Mouse (Mus musculus) gonadal fat pad, adult 2 months (tissue): ENCODE measurements around the gene Fbxo31. TPM values are rescaled to one million over a fixed set of nuclear protein-coding genes. Genes with fewer than 3 reads are reported as not detected.
"Not testable (repeated sequence)": the region's sequence is repeated elsewhere in the genome, so short reads cannot be mapped to it uniquely, and the experiment has no call there.

Experiments
- DNase-seq: peaks from one replicate; pipeline ENCODE4 v3.0.0-alpha.2; 2012; ENCODE audit warnings: low read depth
- polyA plus RNA-seq: library from polyadenylated mRNA; depleted of rRNA; stranded (reverse); fragments of >200 nt; gene quantifications from 2 replicates; pipeline ENCODE4 v1.2.3, GENCODE M21; 2012; rRNA removed

Gene Fbxo31
- polyA plus RNA-seq, result 26.5 and 37.6 TPM in 2 replicates

DNA sequence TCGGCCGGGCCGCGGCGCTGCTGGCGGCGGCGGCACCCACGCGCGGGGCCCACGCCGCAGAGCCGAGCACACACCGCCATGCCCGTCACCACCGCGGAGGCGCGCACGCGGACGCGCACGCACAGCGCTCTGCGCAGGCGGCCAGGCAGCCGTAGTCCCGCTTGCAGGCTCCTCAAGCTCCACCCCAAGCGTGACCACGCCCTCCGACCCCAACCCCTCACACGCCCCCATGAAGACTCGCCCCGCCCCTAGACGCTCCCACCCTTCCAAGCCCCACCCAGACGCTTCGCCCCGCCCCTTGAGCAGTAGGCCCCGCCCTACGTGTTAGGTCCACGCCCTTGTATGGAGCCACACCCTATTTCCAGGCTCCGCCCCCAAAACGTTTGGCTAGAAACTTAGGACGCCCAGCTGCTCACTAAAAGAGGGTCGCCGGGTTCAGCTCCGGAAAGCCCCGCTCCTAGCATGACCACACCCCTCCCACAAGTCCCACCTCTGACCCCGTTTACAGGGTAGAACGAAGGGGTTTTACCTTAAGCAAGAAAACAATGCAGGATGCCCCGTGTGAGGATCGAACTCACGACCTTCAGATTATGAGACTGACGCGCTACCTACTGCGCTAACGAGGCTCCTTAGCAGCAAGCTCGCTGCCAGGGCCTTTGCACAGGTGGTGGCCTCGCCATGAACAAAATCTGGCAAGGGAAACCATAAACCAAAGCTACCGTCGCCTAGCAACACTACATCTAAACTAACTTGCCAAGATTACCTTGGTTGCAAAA, at the start of gene Fbxo31:
Gene Fbxo31, minus strand, starts transcription at position 131 of the 776 bp plus-strand sequence.
- DNase-seq, result no peak

DNA sequence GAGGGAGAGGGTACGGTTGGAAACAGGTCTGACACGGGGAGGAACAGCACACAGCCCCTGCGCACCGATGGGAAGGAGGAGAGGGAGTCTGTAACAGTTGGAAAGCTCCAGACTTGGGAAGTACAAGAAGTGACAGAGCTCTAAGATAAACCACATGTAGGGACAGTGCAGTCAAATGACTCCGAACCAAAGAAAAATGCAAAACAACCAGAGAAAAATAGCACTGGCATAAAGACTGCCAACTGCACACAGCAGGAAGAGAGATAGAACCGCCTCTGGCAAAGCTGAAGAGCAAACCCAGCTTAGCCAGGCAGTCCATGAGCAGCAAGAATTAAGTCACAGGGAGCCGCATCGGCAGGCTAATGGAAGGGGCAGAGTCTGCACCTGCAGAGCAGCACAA, 44.4 kb upstream of the Fbxo31 start:
- no peak for DNase-seq

- DNase-seq, result no peak
Measured at GRCm38 (mm10) chr8:121621879-121622278, 43.3 kb upstream of the Fbxo31 start.

GRCm38 (mm10) chr8:121620801-121621516, 42.4 kb upstream of the Fbxo31 start:
- no peak for DNase-seq

GRCm38 (mm10) chr8:121619401-121619995, 40.9 kb upstream of the Fbxo31 start:
- no peak for DNase-seq

GRCm38 (mm10) chr8:121613419-121613818, 34.8 kb upstream of the Fbxo31 start:
- no peak for DNase-seq

DNA sequence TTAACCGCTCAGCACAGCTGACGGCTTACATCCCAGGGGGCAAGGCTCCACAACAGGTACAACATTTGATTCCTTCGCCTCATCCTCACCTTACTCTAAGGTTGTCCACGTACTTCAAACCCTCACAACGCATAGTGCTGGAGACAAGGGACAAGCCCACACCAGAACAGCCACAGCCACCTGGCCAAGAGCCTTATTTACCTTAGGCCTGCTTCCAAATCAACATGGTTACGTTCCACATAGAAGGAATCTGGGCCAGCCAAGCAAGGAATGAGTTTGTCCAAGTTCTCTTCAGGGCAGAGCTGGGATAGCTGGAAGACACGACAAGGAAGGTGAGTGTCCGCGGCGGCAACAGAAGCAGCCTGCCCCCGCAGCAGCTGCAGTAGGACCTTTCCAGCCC, 31.3 kb upstream of the Fbxo31 start:
- no peak for DNase-seq

- no peak for DNase-seq
Measured at GRCm38 (mm10) chr8:121609251-121609650, 30.6 kb upstream of the Fbxo31 start.

DNA sequence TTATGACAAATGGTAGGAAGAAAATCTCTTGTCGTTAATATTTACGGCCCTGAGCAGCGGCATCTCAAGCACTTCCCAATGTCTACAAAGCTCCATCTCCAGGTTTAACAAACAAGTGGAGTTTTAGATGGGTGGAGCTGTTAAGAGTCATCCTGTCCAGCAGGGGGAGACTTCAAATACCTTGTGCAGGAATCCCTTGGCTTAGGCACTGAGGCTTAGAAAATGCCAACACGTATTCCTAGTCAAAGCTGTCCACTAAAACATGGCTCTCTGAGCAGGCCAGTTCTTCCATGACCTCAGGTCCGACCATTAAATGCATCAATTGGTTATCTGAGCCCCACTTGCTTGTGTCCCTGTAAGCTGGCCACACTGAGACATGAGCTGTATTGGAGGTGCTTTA, 29.1 kb upstream of the Fbxo31 start:
- no peak for DNase-seq

GRCm38 (mm10) chr8:121603801-121604200, 25.2 kb upstream of the Fbxo31 start:
- no peak for DNase-seq

- no peak for DNase-seq
Measured at GRCm38 (mm10) chr8:121602860-121603259, 24.3 kb upstream of the Fbxo31 start.

DNA sequence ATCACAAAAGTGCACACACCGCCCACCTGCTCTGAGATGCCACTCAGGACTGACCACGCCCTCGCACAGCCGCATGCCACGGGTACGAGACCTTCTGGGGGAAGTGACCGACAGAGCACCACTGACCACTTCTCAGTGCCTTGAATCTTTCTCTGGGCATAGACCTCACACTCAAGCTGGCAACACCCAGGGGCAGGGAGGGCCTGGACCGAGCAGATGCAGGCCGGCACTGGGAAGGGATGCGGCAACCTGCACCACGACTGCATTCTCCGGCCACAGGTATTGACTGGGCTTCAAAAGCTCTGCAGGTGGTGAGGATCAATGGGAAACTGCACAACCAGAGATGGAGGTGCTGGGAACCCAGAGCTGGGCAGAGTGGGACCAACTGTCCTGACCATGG, 23.8 kb upstream of the Fbxo31 start:
- no peak for DNase-seq

DNA sequence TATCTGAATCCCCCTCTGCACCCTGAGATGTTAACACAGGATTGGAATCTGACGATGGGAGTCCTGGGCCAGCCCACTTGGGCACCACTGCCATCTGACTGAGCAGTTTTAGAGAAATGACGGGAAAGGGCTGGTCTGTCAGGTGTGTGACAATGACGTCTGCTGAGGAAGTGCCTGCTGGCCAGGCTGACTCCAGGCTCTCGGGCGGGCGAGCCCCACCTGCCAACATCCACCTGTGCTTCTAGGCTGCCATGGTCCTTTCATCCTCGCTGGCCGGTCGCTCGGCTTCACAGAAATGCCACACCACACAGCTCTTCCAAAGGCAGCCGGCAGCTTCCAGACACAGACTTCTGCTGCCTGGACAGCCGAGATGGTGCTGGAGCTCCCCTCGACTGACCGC, 21.2 kb upstream of the Fbxo31 start:
- no peak for DNase-seq

GRCm38 (mm10) chr8:121598892-121599291, 20.3 kb upstream of the Fbxo31 start:
- DNase-seq, result no peak

- no peak for DNase-seq
Measured at GRCm38 (mm10) chr8:121598190-121598589, 19.6 kb upstream of the Fbxo31 start.

GRCm38 (mm10) chr8:121597492-121597891, 18.9 kb upstream of the Fbxo31 start:
- DNase-seq, result not testable (repeated sequence)

DNA sequence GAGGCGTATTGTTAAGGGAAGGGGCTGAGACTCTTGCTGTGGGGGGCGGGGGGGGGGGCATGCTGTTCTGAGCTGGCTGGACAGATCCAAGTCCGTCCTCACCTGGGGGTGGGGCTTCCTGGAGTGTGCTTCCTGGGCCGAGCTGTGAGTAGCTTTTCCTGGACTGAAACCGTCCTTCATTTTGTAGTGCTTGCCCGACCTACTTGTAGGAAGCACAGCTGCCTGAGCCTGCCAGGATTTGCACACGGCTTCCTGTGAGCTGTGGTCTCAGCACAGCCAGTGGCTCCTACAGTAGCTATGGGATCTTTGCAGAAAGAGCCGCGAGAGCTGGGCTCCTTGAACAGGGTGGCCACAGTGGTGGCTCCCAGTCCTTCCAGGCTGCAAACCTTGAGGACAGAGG, 15.4 kb upstream of the Fbxo31 start:
- DNase-seq, result no peak

- DNase-seq, result no peak
Measured at GRCm38 (mm10) chr8:121593293-121593692, 14.7 kb upstream of the Fbxo31 start.

DNA sequence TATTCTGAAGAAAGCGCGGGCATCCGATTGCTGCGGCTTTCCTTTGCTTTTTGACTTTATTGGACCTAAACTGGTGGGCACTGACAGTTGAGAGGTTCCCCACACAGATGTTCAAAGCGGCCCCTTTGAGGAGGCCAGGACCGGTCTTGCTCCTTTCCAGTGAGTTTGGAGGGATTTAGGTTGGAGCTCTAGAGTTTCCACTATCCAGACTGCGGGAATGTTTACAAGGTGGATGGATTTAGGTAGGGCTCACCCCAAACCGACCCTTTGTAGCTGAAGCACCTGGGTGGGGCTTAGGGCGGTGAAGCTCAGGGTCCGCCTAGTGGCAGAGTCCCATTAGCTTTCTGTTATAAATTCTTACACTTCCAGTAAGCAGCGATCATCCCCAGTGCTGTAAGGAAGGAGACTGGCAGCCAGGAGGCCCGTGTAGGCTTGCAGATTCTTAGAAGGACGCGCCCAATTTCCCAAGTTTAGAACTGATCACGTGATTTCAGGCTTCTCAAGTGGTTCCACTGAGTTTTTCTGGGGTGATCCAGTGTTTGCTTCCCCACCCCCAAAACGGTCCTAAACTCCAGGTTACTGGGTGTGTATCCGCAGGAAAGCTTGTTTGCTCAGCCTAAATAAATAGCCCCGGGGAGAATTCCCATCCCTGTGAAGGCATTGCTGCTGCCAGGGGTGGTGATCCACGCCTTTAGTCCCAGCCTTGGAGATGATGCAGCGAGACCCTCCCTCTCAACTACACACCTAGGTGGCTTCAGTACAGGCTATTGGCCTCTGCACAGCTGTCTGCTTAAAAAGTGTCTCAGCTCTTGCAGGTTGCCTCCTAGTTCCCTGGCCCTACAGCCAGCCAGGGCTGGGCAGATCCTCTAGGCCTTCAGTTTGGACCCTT, 12.8 kb upstream of the Fbxo31 start:
- DNase-seq, result no peak

- DNase-seq, result no peak
Measured at GRCm38 (mm10) chr8:121590203-121591177, 11.9 kb upstream of the Fbxo31 start, which contains the start of gene Map1lc3b. Gene Map1lc3b, plus strand, starts transcription at chr8:121590361.
